Mouse (Mus musculus): ENCODE data around the gene Gpsm3. TPM values are rescaled to one million over a fixed set of nuclear protein-coding genes. Genes with fewer than 3 reads are reported as not detected.
A peak's percentile ranks its signal among the peaks of the same experiment; 100 is the strongest.
"Not testable (repeated sequence)": the region's sequence is repeated elsewhere in the genome, so short reads cannot be mapped to it uniquely, and the experiment has no call there.

Gene Gpsm3
- polyA plus RNA-seq (2011; ENCODE audit: insufficient read depth, insufficient read length, low read depth, missing spikeins), result 3.9 and 4.2 TPM in 2 replicates

GRCm38 (mm10) chr17:34589681-34590101 is at the start of gene Gpsm3:
Gene Gpsm3 (plus strand): TSS chr17:34589806.
- Histone ChIP-seq H3K27me3 (ENCODE audit: control insufficient read depth, insufficient read depth, low read length, poor library complexity, severe bottlenecking) (no peaks in the 10 kb centered on the region), H3K4me1 (ENCODE audit: control insufficient read depth, insufficient read depth, low read length) (peaks cover 11% of the 10 kb centered on the region), H3K4me3 (ENCODE audit: low read depth, low read length) (peak within 1 kb of the TSS; percentile 37; the same call in 1 of the 2 replicates), H3K27ac (ENCODE audit: insufficient read depth, low read length) (peak within 1 kb of the TSS; percentile 33; the same call in 1 of the 2 replicates), H3K36me3 (ENCODE audit: control insufficient read depth, insufficient read depth, low read length, poor library complexity, severe bottlenecking) (0 out of 2 replicates have a peak, but pooled peaks cover 4% of the 10 kb centered on the region), H3K9me3 (replicated peaks; ENCODE audit: control insufficient read depth, insufficient read depth, low read length, poor library complexity, severe bottlenecking) (no peaks in the 10 kb centered on the region), H3K9ac (ENCODE audit: low read depth, poor library complexity, severe bottlenecking) (peak within 1 kb of the TSS; percentile 43)
- no peak for TF ChIP-seq CTCF (IDR thresholded peaks at IDR 0.05; ENCODE audit: low read depth, low read length)
- no peak for TF ChIP-seq POLR2A (IDR thresholded peaks at IDR 0.05; ENCODE audit: insufficient read depth, low read length)
- 0 out of 2 replicates have a peak, but pooled peaks have one; percentile 13 for TF ChIP-seq EP300 (IDR thresholded peaks at IDR 0.05; ENCODE audit: insufficient read depth, low read depth, low read length)

- H3K9me3 ChIP-seq (replicated peaks; ENCODE audit: control insufficient read depth, insufficient read depth, low read length, poor library complexity, severe bottlenecking); H3K27me3 ChIP-seq (ENCODE audit: control insufficient read depth, insufficient read depth, low read length, poor library complexity, severe bottlenecking); H3K27ac ChIP-seq (ENCODE audit: insufficient read depth, low read length); H3K9ac ChIP-seq (ENCODE audit: low read depth, poor library complexity, severe bottlenecking); H3K36me3 ChIP-seq (ENCODE audit: control insufficient read depth, insufficient read depth, low read length, poor library complexity, severe bottlenecking); H3K4me1 ChIP-seq (ENCODE audit: control insufficient read depth, insufficient read depth, low read length): not testable (repeated sequence)
- H3K4me3 ChIP-seq (ENCODE audit: low read depth, low read length), result peak overlapping the region; percentile 33; the same call in 1 of the 2 replicates
Measured at GRCm38 (mm10) chr17:34543567-34543966, 46.0 kb upstream of the Gpsm3 start.

GRCm38 (mm10) chr17:34546797-34547196 is 42.8 kb upstream of the Gpsm3 start:
- Histone ChIP-seq H3K27ac (ENCODE audit: insufficient read depth, low read length) (no peak overlapping the region), H3K4me1 (ENCODE audit: control insufficient read depth, insufficient read depth, low read length) (no peaks in the 10 kb centered on the region), H3K36me3 (ENCODE audit: control insufficient read depth, insufficient read depth, low read length, poor library complexity, severe bottlenecking) (no peaks in the 10 kb centered on the region), H3K4me3 (ENCODE audit: low read depth, low read length) (no peak overlapping the region), H3K9me3 (replicated peaks; ENCODE audit: control insufficient read depth, insufficient read depth, low read length, poor library complexity, severe bottlenecking) (0 out of 2 replicates have a peak, but pooled peaks cover 2% of the 10 kb centered on the region), H3K27me3 (ENCODE audit: control insufficient read depth, insufficient read depth, low read length, poor library complexity, severe bottlenecking) (no peaks in the 10 kb centered on the region), H3K9ac (ENCODE audit: low read depth, poor library complexity, severe bottlenecking) (no peak overlapping the region)
- no peak for TF ChIP-seq CTCF (IDR thresholded peaks at IDR 0.05; ENCODE audit: low read depth, low read length)
- TF ChIP-seq EP300 (IDR thresholded peaks at IDR 0.05; ENCODE audit: insufficient read depth, low read depth, low read length), result no peak
- no peak for TF ChIP-seq POLR2A (IDR thresholded peaks at IDR 0.05; ENCODE audit: insufficient read depth, low read length)

GRCm38 (mm10) chr17:34547601-34548000 is 42.0 kb upstream of the Gpsm3 start:
- Histone ChIP-seq H3K36me3 (ENCODE audit: control insufficient read depth, insufficient read depth, low read length, poor library complexity, severe bottlenecking) (no peaks in the 10 kb centered on the region), H3K4me3 (ENCODE audit: low read depth, low read length) (no peak overlapping the region), H3K27ac (ENCODE audit: insufficient read depth, low read length) (no peak overlapping the region), H3K4me1 (ENCODE audit: control insufficient read depth, insufficient read depth, low read length) (no peaks in the 10 kb centered on the region), H3K27me3 (ENCODE audit: control insufficient read depth, insufficient read depth, low read length, poor library complexity, severe bottlenecking) (no peaks in the 10 kb centered on the region), H3K9me3 (replicated peaks; ENCODE audit: control insufficient read depth, insufficient read depth, low read length, poor library complexity, severe bottlenecking) (0 out of 2 replicates have a peak, but pooled peaks cover 2% of the 10 kb centered on the region), H3K9ac (ENCODE audit: low read depth, poor library complexity, severe bottlenecking) (no peak overlapping the region)
- TF ChIP-seq POLR2A (IDR thresholded peaks at IDR 0.05; ENCODE audit: insufficient read depth, low read length) (no peak), EP300 (IDR thresholded peaks at IDR 0.05; ENCODE audit: insufficient read depth, low read depth, low read length) (no peak), CTCF (IDR thresholded peaks at IDR 0.05; ENCODE audit: low read depth, low read length) (no peak)

- no peaks in the 10 kb centered on the region for H3K36me3 ChIP-seq (ENCODE audit: control insufficient read depth, insufficient read depth, low read length, poor library complexity, severe bottlenecking)
- no peaks in the 10 kb centered on the region for H3K9me3 ChIP-seq (replicated peaks; ENCODE audit: control insufficient read depth, insufficient read depth, low read length, poor library complexity, severe bottlenecking)
- TF ChIP-seq POLR2A (IDR thresholded peaks at IDR 0.05; ENCODE audit: insufficient read depth, low read length) (no peak), EP300 (IDR thresholded peaks at IDR 0.05; ENCODE audit: insufficient read depth, low read depth, low read length) (no peak), CTCF (IDR thresholded peaks at IDR 0.05; ENCODE audit: low read depth, low read length) (no peak)
- H3K27me3 ChIP-seq (ENCODE audit: control insufficient read depth, insufficient read depth, low read length, poor library complexity, severe bottlenecking), result no peaks in the 10 kb centered on the region
- H3K9ac ChIP-seq (ENCODE audit: low read depth, poor library complexity, severe bottlenecking), result no peak overlapping the region
- no peak overlapping the region for H3K4me3 ChIP-seq (ENCODE audit: low read depth, low read length)
- no peaks in the 10 kb centered on the region for H3K4me1 ChIP-seq (ENCODE audit: control insufficient read depth, insufficient read depth, low read length)
- H3K27ac ChIP-seq (ENCODE audit: insufficient read depth, low read length), result no peak overlapping the region
Measured at GRCm38 (mm10) chr17:34549156-34549555, 40.5 kb upstream of the Gpsm3 start.

GRCm38 (mm10) chr17:34549843-34550242 is 39.8 kb upstream of the Gpsm3 start:
- no peak for TF ChIP-seq EP300 (IDR thresholded peaks at IDR 0.05; ENCODE audit: insufficient read depth, low read depth, low read length)
- H3K9ac ChIP-seq (ENCODE audit: low read depth, poor library complexity, severe bottlenecking), result no peak overlapping the region
- no peaks in the 10 kb centered on the region for H3K4me1 ChIP-seq (ENCODE audit: control insufficient read depth, insufficient read depth, low read length)
- no peak overlapping the region for H3K27ac ChIP-seq (ENCODE audit: insufficient read depth, low read length)
- no peak overlapping the region for H3K4me3 ChIP-seq (ENCODE audit: low read depth, low read length)
- H3K36me3 ChIP-seq (ENCODE audit: control insufficient read depth, insufficient read depth, low read length, poor library complexity, severe bottlenecking), result no peaks in the 10 kb centered on the region
- H3K9me3 ChIP-seq (replicated peaks; ENCODE audit: control insufficient read depth, insufficient read depth, low read length, poor library complexity, severe bottlenecking), result no peaks in the 10 kb centered on the region
- no peaks in the 10 kb centered on the region for H3K27me3 ChIP-seq (ENCODE audit: control insufficient read depth, insufficient read depth, low read length, poor library complexity, severe bottlenecking)

All from ES-Bruce4 (cell line).